Mouse (Mus musculus) neural tube, embryonic 13.5 days (tissue): ENCODE data around the gene Gm21680. TPM values are rescaled to one million over a fixed set of nuclear protein-coding genes. Genes with fewer than 3 reads are reported as not detected.
"Not testable (repeated sequence)": the region's sequence is repeated elsewhere in the genome, so short reads cannot be mapped to it uniquely, and the experiment has no call there.

Source experiments
- ATAC-seq: fragments of 200-750 bp; cut with Nextera tagmentation; 2 replicates; pipeline ENCODE4 v1.8.0; 2017; ENCODE audit warnings: low read depth, mild to moderate bottlenecking, moderate TSS enrichment, moderate library complexity
- H3K27ac ChIP-seq: fragments of 300-500 bp; sonication (generic); replicated peaks from 2 replicates; pipeline ENCODE4 v1.5.1; 2015; ENCODE audit warnings: moderate library complexity, mild to moderate bottlenecking, inconsistent platforms
- H3K27me3 ChIP-seq: fragments of 300-500 bp; sonication (generic); 2 replicates; pipeline ENCODE4 v1.6.1; 2015; ENCODE audit warnings: mild to moderate bottlenecking, inconsistent platforms
- H3K36me3 ChIP-seq: fragments of 300-500 bp; sonication (generic); 2 replicates; pipeline ENCODE4 v1.6.1; 2015; ENCODE audit warnings: mild to moderate bottlenecking, inconsistent platforms
- H3K4me1 ChIP-seq: fragments of 300-500 bp; sonication (generic); replicated peaks from 2 replicates; pipeline ENCODE4 v1.6.1; 2015; ENCODE audit warnings: inconsistent platforms
- H3K4me2 ChIP-seq: fragments of 300-500 bp; sonication (generic); 2 replicates; pipeline ENCODE4 v1.6.1; 2015; ENCODE audit warnings: inconsistent platforms, mild to moderate bottlenecking, moderate library complexity
- H3K4me3 ChIP-seq: fragments of 300-500 bp; sonication (generic); 2 replicates; pipeline ENCODE4 v1.5.1; 2015; ENCODE audit warnings: mild to moderate bottlenecking, inconsistent platforms
- H3K9ac ChIP-seq: fragments of 300-500 bp; sonication (generic); 2 replicates; pipeline ENCODE4 v1.6.1; 2015; ENCODE audit warnings: moderate library complexity, mild to moderate bottlenecking, inconsistent platforms
- H3K9me3 ChIP-seq: fragments of 300-500 bp; sonication (generic); 2 replicates; pipeline ENCODE4 v1.6.1; 2016; ENCODE audit warnings: inconsistent platforms
- WGBS: fragments of 180-500 bp; shearing (Covaris S2); methylation state at CpG from one replicate; pipeline ENCODE4 v1.1.7; 2015; 5-methylcytosine and 5-hydroxymethylcytosine counted together
- polyA plus RNA-seq: library from polyadenylated mRNA; unstranded; fragments of >200 nt; fragmentation: Nextera tagmentation; extraction: Ambion mirVana; gene quantifications from 2 replicates; pipeline ENCODE4 v1.2.1, GENCODE M21; 2015

The Gm21680 gene
- polyA plus RNA-seq: not detected in 2 replicates

DNA sequence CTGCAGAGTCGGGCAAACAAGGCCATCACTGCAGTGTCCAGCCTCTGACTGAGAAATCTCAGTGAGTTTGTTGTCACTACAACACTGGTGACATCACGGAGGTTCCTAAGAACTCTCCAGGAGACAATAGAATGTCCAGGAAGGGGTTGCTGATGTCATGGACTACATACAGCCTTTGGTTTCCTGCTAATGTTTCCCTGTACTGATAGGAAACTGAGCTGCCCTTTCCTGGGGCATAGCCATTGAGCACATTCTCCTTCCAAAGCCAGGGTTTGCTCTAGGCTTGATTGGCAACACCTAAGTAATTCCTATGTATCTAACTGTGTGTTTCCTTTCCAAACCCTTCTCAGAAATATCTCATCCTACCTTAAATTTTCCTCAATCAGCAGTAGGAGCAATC lies at the start of gene Gm21680:
TSS of gene Gm21680 (minus strand) at position 101 of the 400 bp plus-strand sequence.
- ATAC-seq, H3K9ac ChIP-seq, H3K4me2 ChIP-seq, H3K9me3 ChIP-seq, H3K4me1 ChIP-seq, H3K27ac ChIP-seq, H3K4me3 ChIP-seq, H3K36me3 ChIP-seq, H3K27me3 ChIP-seq: not testable (repeated sequence)
- WGBS: no CpG with 5 or more reads among the region's 2 CpGs

DNA sequence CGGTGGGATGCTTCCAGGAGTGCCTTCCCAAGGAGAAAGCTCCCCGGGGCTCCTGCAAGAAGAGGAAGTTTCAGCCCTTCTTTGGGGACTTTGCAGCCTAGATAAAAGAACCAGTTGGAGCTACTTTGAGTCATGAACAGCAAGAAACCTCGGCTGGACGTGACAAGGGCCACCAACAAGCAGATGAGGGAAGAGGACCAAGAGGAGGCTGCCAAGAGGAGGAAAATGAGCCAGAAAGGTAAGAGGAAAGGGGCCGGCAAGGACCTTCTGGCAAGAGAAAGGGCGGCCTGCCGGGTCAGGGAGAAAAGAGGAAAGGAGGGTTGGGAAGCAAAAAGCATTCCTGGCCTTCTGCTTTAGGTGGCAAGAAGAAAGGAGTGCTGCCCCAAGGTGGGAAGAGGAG lies 35.2 kb upstream of the Gm21680 start:
- not testable (repeated sequence) for ATAC-seq, H3K27me3 ChIP-seq, H3K27ac ChIP-seq, H3K9me3 ChIP-seq, H3K36me3 ChIP-seq, H3K9ac ChIP-seq, H3K4me1 ChIP-seq
- WGBS: 70% methylated on average over 7 of the region's 7 CpGs
- Histone ChIP-seq H3K4me3 (0 out of 2 replicates have a peak overlapping the region, but pooled peaks have one; percentile 31), H3K4me2 (peak overlapping the region; percentile 52)

- H3K9ac ChIP-seq: peak overlapping the region; percentile 1
- H3K36me3 ChIP-seq, H3K9me3 ChIP-seq, H3K27me3 ChIP-seq, H3K27ac ChIP-seq, H3K4me1 ChIP-seq: not testable (repeated sequence)
- 20% methylated on average over 45 of the region's 45 CpGs for WGBS
- ATAC-seq: peak; percentile 93
- peak overlapping the region; percentile 52 for H3K4me2 ChIP-seq
- peak overlapping the region; percentile 31 for H3K4me3 ChIP-seq
Observed at GRCm38 (mm10) chr5:26006937-26007695, 34.7 kb upstream of the Gm21680 start.

DNA sequence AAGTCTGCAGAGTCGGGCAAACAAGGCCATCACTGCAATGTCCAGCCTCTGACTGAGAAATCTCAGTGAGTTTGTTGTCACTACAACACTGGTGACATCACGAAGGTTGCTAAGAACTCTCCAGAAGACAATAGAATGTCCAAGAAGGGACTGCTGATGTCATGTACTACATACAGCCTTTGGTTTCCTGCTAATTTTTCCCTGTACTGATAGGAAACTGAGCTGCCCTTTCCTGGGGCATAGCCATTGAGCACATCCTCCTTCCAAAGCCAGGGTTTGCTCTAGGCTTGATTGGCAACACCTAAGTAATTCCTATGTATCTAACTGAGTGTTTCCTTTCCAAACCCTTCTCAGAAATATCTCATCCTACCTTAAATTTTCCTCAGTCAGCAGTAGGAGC lies 32.2 kb upstream of the Gm21680 start, which contains the start of gene Gm1979:
TSS of gene Gm1979 (minus strand) at position 101 of the 400 bp plus-strand sequence.
- not testable (repeated sequence) for H3K36me3 ChIP-seq, ATAC-seq
- 86% methylated on average over 1 of the region's 2 CpGs for WGBS

GRCm38 (mm10) chr5:25988550-25988949 lies 16.1 kb upstream of the Gm21680 start, which contains the start of gene Gm21698:
Gene Gm21698 (minus strand): TSS chr5:25988650.
- H3K9ac ChIP-seq, H3K4me2 ChIP-seq, H3K27me3 ChIP-seq, H3K36me3 ChIP-seq, ATAC-seq, H3K9me3 ChIP-seq, H3K4me3 ChIP-seq, H3K4me1 ChIP-seq, H3K27ac ChIP-seq: not testable (repeated sequence)
- WGBS: no CpG with 5 or more reads among the region's 3 CpGs

More for the DNA sequence above, 32.2 kb upstream of the Gm21680 start, which contains the start of gene Gm1979:
- not testable (repeated sequence) for H3K4me1 ChIP-seq, H3K9ac ChIP-seq, H3K27me3 ChIP-seq, H3K4me2 ChIP-seq, H3K4me3 ChIP-seq, H3K9me3 ChIP-seq, H3K27ac ChIP-seq

DNA sequence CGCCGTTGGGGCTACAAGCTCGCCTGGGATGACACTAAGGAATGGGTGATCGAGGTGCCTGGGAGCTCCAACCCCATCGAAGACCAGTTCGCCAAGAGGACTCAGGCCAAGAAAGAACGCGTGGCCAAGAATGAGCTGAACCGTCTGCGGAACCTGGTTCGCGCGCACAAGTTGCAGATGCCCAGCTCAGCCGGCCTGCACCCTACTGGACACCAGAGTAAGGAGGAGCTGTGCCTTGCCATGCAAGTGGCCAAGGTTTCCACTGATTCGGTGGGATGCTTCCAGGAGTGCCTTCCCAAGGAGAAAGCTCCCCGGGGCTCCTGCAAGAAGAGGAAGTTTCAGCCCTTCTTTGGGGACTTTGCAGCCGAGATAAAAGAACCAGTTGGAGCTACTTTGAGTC lies 15.4 kb downstream of the Gm21680 start:
- H3K4me1 ChIP-seq, H3K36me3 ChIP-seq, H3K27ac ChIP-seq, H3K27me3 ChIP-seq, H3K9me3 ChIP-seq, ATAC-seq, H3K9ac ChIP-seq: not testable (repeated sequence)
- WGBS: 62% methylated on average over 17 of the region's 17 CpGs
- peak overlapping the region; percentile 42 for H3K4me2 ChIP-seq
- H3K4me3 ChIP-seq: peak overlapping the region; percentile 21

GRCm38 (mm10) chr5:25956611-25957010 lies 15.9 kb downstream of the Gm21680 start:
- H3K9me3 ChIP-seq, H3K27me3 ChIP-seq, H3K4me1 ChIP-seq, H3K27ac ChIP-seq, H3K9ac ChIP-seq, H3K36me3 ChIP-seq: not testable (repeated sequence)
- WGBS: 37% methylated on average over 28 of the region's 32 CpGs
- peak; percentile 84 for ATAC-seq
- Histone ChIP-seq H3K4me3 (peak overlapping the region; percentile 21), H3K4me2 (peak overlapping the region; percentile 42)

DNA sequence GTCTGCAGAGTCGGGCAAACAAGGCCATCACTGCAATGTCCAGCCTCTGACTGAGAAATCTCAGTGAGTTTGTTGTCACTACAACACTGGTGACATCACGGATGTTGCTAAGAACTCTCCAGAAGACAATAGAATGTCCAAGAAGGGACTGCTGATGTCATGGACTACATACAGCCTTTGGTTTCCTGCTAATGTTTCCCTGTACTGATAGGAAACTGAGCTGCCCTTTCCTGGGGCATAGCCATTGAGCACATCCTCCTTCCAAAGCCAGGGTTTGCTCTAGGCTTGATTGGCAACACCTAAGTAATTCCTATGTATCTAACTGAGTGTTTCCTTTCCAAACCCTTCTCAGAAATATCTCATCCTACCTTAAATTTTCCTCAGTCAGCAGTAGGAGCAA lies 18.1 kb downstream of the Gm21680 start, which contains the start of gene Gm21671:
TSS of gene Gm21671 (minus strand) at position 101 of the 400 bp plus-strand sequence.
- not testable (repeated sequence) for H3K9me3 ChIP-seq, H3K36me3 ChIP-seq, H3K4me1 ChIP-seq, ATAC-seq, H3K4me3 ChIP-seq, H3K27ac ChIP-seq, H3K9ac ChIP-seq, H3K4me2 ChIP-seq, H3K27me3 ChIP-seq
- 85% methylated on average over 2 of the region's 2 CpGs for WGBS

DNA sequence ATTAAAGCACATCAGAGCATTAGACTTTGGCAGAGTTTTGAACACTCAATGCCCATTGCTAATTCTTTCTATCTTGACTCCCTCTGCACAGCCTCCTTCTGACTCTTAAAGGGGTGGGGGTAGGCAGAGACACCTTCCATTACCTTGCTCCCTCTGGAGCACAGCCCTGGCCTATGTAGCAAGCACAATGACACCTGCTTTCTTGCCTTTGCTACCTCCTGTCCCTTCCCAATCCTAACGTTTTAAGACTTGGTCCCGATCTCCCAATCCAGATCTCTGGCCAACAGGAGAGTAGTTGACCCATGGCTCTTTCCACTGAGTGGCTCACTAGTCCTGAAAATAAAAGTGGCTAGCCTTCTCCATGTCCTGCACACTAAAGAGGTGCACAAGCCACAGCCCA lies 27.1 kb downstream of the Gm21680 start:
- not testable (repeated sequence) for H3K27me3 ChIP-seq
- WGBS: 84% methylated on average over 2 of the region's 2 CpGs

GRCm38 (mm10) chr5:25942281-25942680 lies 30.2 kb downstream of the Gm21680 start, which contains the start of gene Gm21663:
Gene Gm21663 (minus strand): TSS chr5:25942381.
- not testable (repeated sequence) for H3K9me3 ChIP-seq, H3K36me3 ChIP-seq, ATAC-seq, H3K27me3 ChIP-seq, H3K9ac ChIP-seq, H3K27ac ChIP-seq, H3K4me2 ChIP-seq, H3K4me3 ChIP-seq, H3K4me1 ChIP-seq
- WGBS: 61% methylated on average over 2 of the region's 2 CpGs

More for the DNA sequence above, 27.1 kb downstream of the Gm21680 start:
- H3K36me3 ChIP-seq, H3K27ac ChIP-seq, H3K9ac ChIP-seq, H3K9me3 ChIP-seq, H3K4me2 ChIP-seq, H3K4me3 ChIP-seq, ATAC-seq, H3K4me1 ChIP-seq: not testable (repeated sequence)
